Mouse (Mus musculus): ENCODE data around the gene Shtn1. TPM values are rescaled to one million over a fixed set of nuclear protein-coding genes. Genes with fewer than 3 reads are reported as not detected.

The Shtn1 gene
- total and polyA plus RNA-seq, 2 experiments from 2014 or later = 0.45 to 0.95 TPM

DNA sequence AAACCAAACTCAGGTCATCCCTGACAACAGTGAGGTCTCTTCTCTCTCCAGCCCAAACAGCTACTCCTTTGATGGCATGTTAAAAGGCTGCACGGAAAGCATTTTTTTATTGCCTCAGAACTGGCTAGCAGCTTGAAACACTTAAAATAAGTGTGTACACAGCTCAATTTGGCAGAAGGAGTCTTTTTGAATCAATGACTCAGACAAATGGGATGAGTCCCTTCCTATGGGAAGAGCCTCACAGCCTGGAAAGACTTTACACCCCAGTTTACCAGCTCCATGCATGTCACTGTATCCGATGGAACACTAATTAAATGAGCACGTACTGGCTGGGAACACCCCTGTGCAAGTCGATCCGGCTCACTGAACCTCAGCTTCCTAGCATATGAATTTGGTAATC, 12.3 kb downstream of the Shtn1 start:
- ATAC-seq (ENCODE audit: insufficient read depth, low read depth) (no peak), DNase-seq (ENCODE audit: low spot score) (no peak)
- Histone ChIP-seq H3K27me3 (ENCODE audit: control insufficient read depth, insufficient read depth, low read length) (no peaks in the 10 kb centered on the region), H3K27ac (ENCODE audit: low read depth) (no peak overlapping the region), H3K9me3 (replicated peaks; ENCODE audit: control insufficient read depth, low read length) (no peaks in the 10 kb centered on the region), H3K9ac (replicated peaks; ENCODE audit: low read depth, low read length) (no peak overlapping the region), H3K4me1 (ENCODE audit: control insufficient read depth, insufficient read depth) (no peaks in the 10 kb centered on the region), H3K4me2 (ENCODE audit: low read depth, low read length) (no peak overlapping the region), H3K4me3 (ENCODE audit: low read depth, low read length) (no peak overlapping the region), H3K36me3 (replicated peaks; ENCODE audit: control insufficient read depth, insufficient read depth, low read length) (no peaks in the 10 kb centered on the region)
- WGBS = 87% methylated on average over 5 of the region's 5 CpGs
- TF ChIP-seq EP300 (IDR thresholded peaks at IDR 0.05; ENCODE audit: low read depth) (no peak), CTCF (IDR thresholded peaks at IDR 0.05; ENCODE audit: low read depth) (no peak)

DNA sequence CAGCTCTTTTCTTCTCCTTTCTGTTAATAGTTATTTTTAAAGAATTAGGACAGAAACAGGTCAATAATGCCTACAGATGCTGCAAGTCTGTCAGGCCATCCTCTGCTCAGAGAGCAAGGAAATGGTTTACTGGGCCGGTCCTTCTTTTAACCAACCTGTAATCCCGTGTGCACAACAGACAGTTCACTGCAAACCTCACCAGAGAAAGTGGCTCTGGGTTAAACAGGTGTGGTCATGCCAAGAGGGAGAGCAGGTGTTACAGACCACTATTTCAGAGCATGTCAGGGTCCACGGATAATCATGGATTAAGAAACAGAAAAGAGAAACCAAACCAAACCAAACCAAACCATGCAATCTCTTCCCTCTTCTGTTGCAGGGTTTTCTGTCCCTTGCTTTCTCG, 17.8 kb downstream of the Shtn1 start:
- Histone ChIP-seq H3K9ac (replicated peaks; ENCODE audit: low read depth, low read length) (no peak overlapping the region), H3K4me1 (ENCODE audit: control insufficient read depth, insufficient read depth) (no peaks in the 10 kb centered on the region), H3K27ac (ENCODE audit: low read depth) (no peak overlapping the region), H3K9me3 (replicated peaks; ENCODE audit: control insufficient read depth, low read length) (no peaks in the 10 kb centered on the region), H3K4me2 (ENCODE audit: low read depth, low read length) (no peak overlapping the region), H3K4me3 (ENCODE audit: low read depth, low read length) (no peak overlapping the region), H3K36me3 (replicated peaks; ENCODE audit: control insufficient read depth, insufficient read depth, low read length) (no peaks in the 10 kb centered on the region), H3K27me3 (ENCODE audit: control insufficient read depth, insufficient read depth, low read length) (no peaks in the 10 kb centered on the region)
- DNase-seq (ENCODE audit: low spot score) (no peak), ATAC-seq (ENCODE audit: insufficient read depth, low read depth) (no peak)
- 73% methylated on average over 4 of the region's 4 CpGs for WGBS
- TF ChIP-seq CTCF (IDR thresholded peaks at IDR 0.05; ENCODE audit: low read depth) = no peak

DNA sequence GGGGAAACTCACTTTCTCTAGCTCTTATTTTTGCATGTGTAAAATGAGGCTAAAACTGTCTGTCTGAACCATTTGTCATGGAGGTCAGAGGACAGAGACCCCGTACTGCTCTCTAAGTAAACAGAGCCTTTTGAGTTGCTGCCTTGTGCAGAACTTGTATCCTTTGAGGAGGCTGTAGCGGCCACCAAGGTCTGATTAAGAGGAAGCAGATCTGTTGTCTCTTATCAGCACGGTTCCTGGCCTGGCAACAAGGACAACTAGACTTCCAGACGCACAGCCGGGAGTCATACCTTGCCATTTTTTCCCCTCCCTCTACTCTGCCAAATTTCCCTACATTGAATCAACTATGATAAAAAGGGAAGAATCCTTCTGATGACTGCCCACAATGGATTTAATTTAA, 18.5 kb downstream of the Shtn1 start:
- WGBS = 27% methylated on average over 5 of the region's 5 CpGs
- no peaks in the 10 kb centered on the region for H3K36me3 ChIP-seq (replicated peaks; ENCODE audit: control insufficient read depth, insufficient read depth, low read length)
- no peaks in the 10 kb centered on the region for H3K27me3 ChIP-seq (ENCODE audit: control insufficient read depth, insufficient read depth, low read length)
- DNase-seq (ENCODE audit: low spot score) (no peak), ATAC-seq (ENCODE audit: insufficient read depth, low read depth) (no peak)
- no peaks in the 10 kb centered on the region for H3K4me1 ChIP-seq (ENCODE audit: control insufficient read depth, insufficient read depth)
- H3K9ac ChIP-seq (replicated peaks; ENCODE audit: low read depth, low read length) = no peak overlapping the region
- H3K9me3 ChIP-seq (replicated peaks; ENCODE audit: control insufficient read depth, low read length) = no peaks in the 10 kb centered on the region
- TF ChIP-seq EP300 (IDR thresholded peaks at IDR 0.05; ENCODE audit: low read depth) = no peak
- TF ChIP-seq CTCF (IDR thresholded peaks at IDR 0.05; ENCODE audit: low read depth) = no peak
- no peak overlapping the region for H3K4me3 ChIP-seq (ENCODE audit: low read depth, low read length)
- H3K27ac ChIP-seq (ENCODE audit: low read depth) = no peak overlapping the region
- H3K4me2 ChIP-seq (ENCODE audit: low read depth, low read length) = no peak overlapping the region

DNA sequence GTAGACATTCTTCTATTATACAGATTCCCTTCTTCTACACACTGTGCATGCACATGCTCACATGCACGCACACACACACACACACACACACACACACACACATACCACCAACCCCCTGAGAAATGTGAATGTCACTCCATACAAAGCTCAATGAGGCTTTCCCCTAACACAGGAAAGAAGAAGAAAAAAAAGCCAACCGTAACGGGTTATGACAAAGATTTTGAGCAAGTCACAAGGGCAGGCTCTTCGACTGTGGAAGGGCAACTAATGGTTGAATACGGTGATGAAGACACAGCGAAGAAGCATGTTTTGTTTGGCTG, 21.3 kb downstream of the Shtn1 start:
- WGBS = 71% methylated on average over 6 of the region's 6 CpGs
- no peak for ATAC-seq (ENCODE audit: insufficient read depth, low read depth)
- H3K27me3 ChIP-seq (ENCODE audit: control insufficient read depth, insufficient read depth, low read length) = no peaks in the 10 kb centered on the region
- no peak overlapping the region for H3K4me3 ChIP-seq (ENCODE audit: low read depth, low read length)
- TF ChIP-seq EP300 (IDR thresholded peaks at IDR 0.05; ENCODE audit: low read depth) (no peak), CTCF (IDR thresholded peaks at IDR 0.05; ENCODE audit: low read depth) (no peak)
- H3K4me2 ChIP-seq (ENCODE audit: low read depth, low read length) = no peak overlapping the region
- H3K4me1 ChIP-seq (ENCODE audit: control insufficient read depth, insufficient read depth) = no peaks in the 10 kb centered on the region
- no peaks in the 10 kb centered on the region for H3K36me3 ChIP-seq (replicated peaks; ENCODE audit: control insufficient read depth, insufficient read depth, low read length)
- DNase-seq (ENCODE audit: low spot score) = no peak
- no peak overlapping the region for H3K27ac ChIP-seq (ENCODE audit: low read depth)
- H3K9me3 ChIP-seq (replicated peaks; ENCODE audit: control insufficient read depth, low read length) = no peaks in the 10 kb centered on the region
- no peak overlapping the region for H3K9ac ChIP-seq (replicated peaks; ENCODE audit: low read depth, low read length)

DNA sequence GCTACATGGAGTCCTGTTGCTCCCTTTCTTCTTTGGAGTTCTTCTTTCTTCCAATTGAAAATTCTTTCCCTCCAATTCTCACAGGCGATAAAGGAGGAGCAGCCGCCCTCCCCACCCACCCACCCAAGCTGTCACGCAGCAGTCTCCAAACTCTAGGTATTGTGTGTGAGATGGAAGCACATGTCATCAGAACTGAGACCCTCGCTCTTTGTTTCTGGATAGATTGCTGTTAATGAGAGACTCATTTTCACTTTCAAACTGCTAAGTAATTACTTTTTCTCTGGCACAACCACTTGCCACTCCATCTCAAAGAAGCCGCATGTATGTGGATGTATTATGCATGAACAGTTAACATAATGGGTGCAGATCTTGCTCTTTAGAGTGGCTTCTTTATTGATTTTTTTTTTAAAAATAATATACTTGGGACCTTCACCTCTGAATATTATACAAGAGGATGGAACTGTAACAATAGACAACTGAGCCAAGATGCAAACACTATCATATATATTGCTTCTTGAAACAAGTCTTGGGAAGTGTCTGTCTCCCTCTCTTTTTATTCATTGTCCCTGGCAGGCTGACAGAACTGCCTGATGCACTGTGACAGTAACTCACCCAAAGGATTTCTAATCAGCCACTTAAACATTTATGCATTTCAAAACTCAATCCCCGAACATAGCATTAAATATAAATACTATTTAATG, 21.8 kb downstream of the Shtn1 start:
- Histone ChIP-seq H3K27me3 (ENCODE audit: control insufficient read depth, insufficient read depth, low read length) (no peaks in the 10 kb centered on the region), H3K9ac (replicated peaks; ENCODE audit: low read depth, low read length) (no peak overlapping the region), H3K9me3 (replicated peaks; ENCODE audit: control insufficient read depth, low read length) (no peaks in the 10 kb centered on the region), H3K27ac (ENCODE audit: low read depth) (no peak overlapping the region), H3K4me1 (ENCODE audit: control insufficient read depth, insufficient read depth) (no peaks in the 10 kb centered on the region), H3K4me2 (ENCODE audit: low read depth, low read length) (no peak overlapping the region), H3K36me3 (replicated peaks; ENCODE audit: control insufficient read depth, insufficient read depth, low read length) (no peaks in the 10 kb centered on the region), H3K4me3 (ENCODE audit: low read depth, low read length) (no peak overlapping the region)
- ATAC-seq (ENCODE audit: insufficient read depth, low read depth) (no peak), DNase-seq (ENCODE audit: low spot score) (no peak)
- WGBS = 80% methylated on average over 6 of the region's 6 CpGs
- no peak for TF ChIP-seq EP300 (IDR thresholded peaks at IDR 0.05; ENCODE audit: low read depth)
- TF ChIP-seq CTCF (IDR thresholded peaks at IDR 0.05; ENCODE audit: low read depth) = no peak

DNA sequence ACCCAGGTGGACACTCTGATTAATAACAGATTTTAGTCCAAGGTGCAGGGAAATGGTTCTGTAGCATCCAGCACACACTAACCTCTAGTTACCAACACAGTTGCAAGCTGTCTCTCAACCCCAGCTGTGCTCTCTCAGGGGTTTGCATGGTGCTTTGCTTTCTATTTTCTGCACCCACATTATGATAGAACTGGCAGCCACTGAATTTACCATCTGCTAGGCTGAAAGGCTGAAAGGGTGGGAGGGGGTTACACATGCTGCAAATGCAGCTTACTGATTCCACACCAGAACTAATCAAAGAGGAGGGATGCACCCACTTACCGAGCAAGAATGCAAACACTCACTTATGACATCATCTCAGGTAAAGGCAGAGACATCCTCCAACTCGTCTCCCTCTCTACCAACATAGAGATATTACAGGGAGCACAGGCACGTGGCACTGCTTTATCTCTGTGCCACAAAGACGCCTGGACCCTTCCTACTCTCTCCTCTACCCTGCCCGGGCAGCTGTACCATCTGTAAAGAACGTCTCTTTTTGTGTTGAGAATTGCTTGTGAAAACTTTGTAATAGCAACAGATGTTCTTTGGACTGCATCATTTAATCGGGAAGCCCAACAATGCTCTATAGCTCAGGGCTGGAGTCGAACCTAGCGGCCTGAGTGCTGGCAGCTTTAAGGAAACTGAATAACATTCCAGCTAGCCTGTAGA, 23.0 kb downstream of the Shtn1 start:
- Histone ChIP-seq H3K4me2 (ENCODE audit: low read depth, low read length) (no peak overlapping the region), H3K9ac (replicated peaks; ENCODE audit: low read depth, low read length) (no peak overlapping the region), H3K9me3 (replicated peaks; ENCODE audit: control insufficient read depth, low read length) (no peaks in the 10 kb centered on the region), H3K4me3 (ENCODE audit: low read depth, low read length) (no peak overlapping the region), H3K36me3 (replicated peaks; ENCODE audit: control insufficient read depth, insufficient read depth, low read length) (no peaks in the 10 kb centered on the region), H3K4me1 (ENCODE audit: control insufficient read depth, insufficient read depth) (no peaks in the 10 kb centered on the region), H3K27ac (ENCODE audit: low read depth) (no peak overlapping the region), H3K27me3 (ENCODE audit: control insufficient read depth, insufficient read depth, low read length) (no peaks in the 10 kb centered on the region)
- 66% methylated on average over 9 of the region's 9 CpGs for WGBS
- TF ChIP-seq EP300 (IDR thresholded peaks at IDR 0.05; ENCODE audit: low read depth) (no peak), CTCF (IDR thresholded peaks at IDR 0.05; ENCODE audit: low read depth) (no peak)
- ATAC-seq (ENCODE audit: insufficient read depth, low read depth) (no peak), DNase-seq (ENCODE audit: low spot score) (no peak)
